Mouse (Mus musculus): ENCODE measurements around the gene Ephb2.

GRCm38 (mm10) chr4:136781868-136782578 is 53.8 kb downstream of the Ephb2 start:
- no peak for TF ChIP-seq POLR2A (IDR thresholded peaks at IDR 0.05; ENCODE audit: borderline replicate concordance, extremely low read depth, low read depth, low read length)
- TF ChIP-seq CTCF (IDR thresholded peaks at IDR 0.05; ENCODE audit: insufficient read depth, low read length), result no peak

Data from lung, adult 2 months (tissue).